Mouse (Mus musculus): ENCODE measurements around the gene Exosc5.

DNA sequence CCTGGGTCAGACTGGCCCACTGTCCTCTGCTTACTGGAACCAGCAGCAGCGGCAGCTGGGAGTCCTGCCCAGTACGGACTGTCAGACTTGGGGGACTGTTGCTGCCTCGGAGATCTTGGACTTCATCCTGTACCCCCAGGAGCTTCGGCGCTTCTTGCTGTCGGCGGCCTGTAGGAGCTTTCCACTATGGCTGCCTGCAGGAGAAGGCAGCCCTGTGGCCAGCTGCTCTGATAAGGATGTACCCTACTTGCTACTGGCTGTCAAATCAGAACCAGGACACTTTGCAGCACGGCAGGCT, 30.7 kb upstream of the Exosc5 start:
- TF ChIP-seq CTCF (IDR thresholded peaks at IDR 0.05; ENCODE audit: low read depth), result no peak
- TF ChIP-seq EP300 (IDR thresholded peaks at IDR 0.05; ENCODE audit: low read depth), result no peak
